Mouse (Mus musculus): ENCODE results near the gene Map3k7cl. TPM values are rescaled to one million over a fixed set of nuclear protein-coding genes. Genes with fewer than 3 reads are reported as not detected.

Map3k7cl gene
- 0.44 and 0.57 TPM in 2 replicates for polyA plus RNA-seq (2015; fragmentation: Nextera tagmentation; extraction: Ambion mirVana)

DNA sequence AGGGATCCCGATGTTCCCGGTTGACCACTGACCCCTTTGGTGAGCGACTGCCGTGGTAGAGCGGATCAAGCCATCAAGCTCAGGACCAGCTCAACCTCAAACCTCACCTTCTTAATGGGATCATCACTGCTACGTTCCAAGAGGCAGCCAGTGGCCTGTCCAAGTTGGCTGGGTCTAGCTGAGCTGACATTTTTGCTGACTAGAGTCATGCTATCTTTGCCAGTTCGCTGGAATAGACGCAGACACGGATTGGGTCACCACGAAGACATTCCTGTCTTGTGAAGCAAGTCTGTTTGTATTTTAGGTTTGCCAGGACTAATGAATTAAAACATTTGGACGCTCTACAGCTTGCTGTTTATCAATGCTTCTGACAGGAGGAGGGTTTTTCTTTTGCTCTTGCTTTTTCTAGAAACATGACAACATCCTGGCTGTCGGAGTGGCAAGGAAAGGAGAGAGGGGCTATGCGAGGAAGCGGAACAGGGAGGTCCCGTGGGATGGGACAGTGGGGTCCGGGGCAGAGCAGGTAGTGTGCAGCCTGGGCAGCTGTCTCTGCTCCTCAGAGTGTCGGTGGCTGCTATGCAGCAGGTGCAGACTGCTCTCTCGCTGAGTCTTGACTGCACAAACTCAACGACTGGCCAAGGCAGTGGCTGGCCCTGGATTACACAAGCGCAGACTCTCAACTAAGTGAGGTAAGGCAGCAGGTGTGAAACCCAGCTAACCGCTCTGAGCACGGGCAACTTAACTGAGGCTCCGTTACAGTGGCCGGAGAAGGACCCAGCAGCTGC, at the start of gene Map3k7cl:
TSS of gene Map3k7cl (plus strand) at position 424 of the 785 bp plus-strand sequence.

Other genes with a start within 250 kb of the Map3k7cl start
- gene N6amt1, start 199.1 kb upstream of the Map3k7cl start, polyA plus RNA-seq (2015; fragmentation: Nextera tagmentation; extraction: Ambion mirVana) = 30.5 and 31.6 TPM in 2 replicates
- 13.0 and 13.8 TPM in 2 replicates for gene Ltn1, start 120.7 kb upstream of the Map3k7cl start, polyA plus RNA-seq (2015; fragmentation: Nextera tagmentation; extraction: Ambion mirVana)
- 4.2 and 5.4 TPM in 2 replicates for gene Rwdd2b, start 112.8 kb upstream of the Map3k7cl start, polyA plus RNA-seq (2015; fragmentation: Nextera tagmentation; extraction: Ambion mirVana)
- 32.3 and 36.3 TPM in 2 replicates for gene Usp16, start 98.6 kb upstream of the Map3k7cl start, polyA plus RNA-seq (2015; fragmentation: Nextera tagmentation; extraction: Ambion mirVana)
- 200 and 230 TPM in 2 replicates for gene Cct8, start 57.5 kb upstream of the Map3k7cl start, polyA plus RNA-seq (2015; fragmentation: Nextera tagmentation; extraction: Ambion mirVana)
- gene Bach1, start 145.6 kb downstream of the Map3k7cl start, polyA plus RNA-seq (2015; fragmentation: Nextera tagmentation; extraction: Ambion mirVana) = 5.2 and 5.4 TPM in 2 replicates